Mouse (Mus musculus) gastrocnemius, adult 2 months (tissue): Measurements from ENCODE around the gene C1qtnf2. TPM values are rescaled to one million over a fixed set of nuclear protein-coding genes. Genes with fewer than 3 reads are reported as not detected.
A peak's percentile ranks its signal among the peaks of the same experiment; 100 is the strongest.

ENCODE experiments used
- DNase-seq: peaks from one replicate; pipeline ENCODE4 v3.0.0; 2022
- H3K27ac ChIP-seq: fragments of 200-600 bp; 2 replicates; pipeline ENCODE4 v1.8.1; 2022; ENCODE audit warnings: mild to moderate bottlenecking
- H3K4me3 ChIP-seq: fragments of 200-600 bp; 2 replicates; pipeline ENCODE4 v1.8.1; 2022; ENCODE audit warnings: mild to moderate bottlenecking, moderate library complexity
- CTCF ChIP-seq: fragments of 200-600 bp; IDR thresholded peaks from 2 replicates; pipeline ENCODE4 v1.8.1; 2022; ENCODE audit warnings: antibody characterized with exemption, mild to moderate bottlenecking, moderate library complexity
- intact Hi-C: fragments of 180-260 bp; cut with DNase I; formaldehyde crosslinking; loops from one replicate; pipeline ENCODE4 v1.15.1; 2025
- total RNA-seq, 2 experiments: library from RNA; stranded (reverse); gene quantifications; 2 replicates each; pipeline ENCODE4 v1.2.3; 2021

The C1qtnf2 gene
- total RNA-seq, 2 experiments from 2014 or later = 1.8 to 3.6 TPM

DNA sequence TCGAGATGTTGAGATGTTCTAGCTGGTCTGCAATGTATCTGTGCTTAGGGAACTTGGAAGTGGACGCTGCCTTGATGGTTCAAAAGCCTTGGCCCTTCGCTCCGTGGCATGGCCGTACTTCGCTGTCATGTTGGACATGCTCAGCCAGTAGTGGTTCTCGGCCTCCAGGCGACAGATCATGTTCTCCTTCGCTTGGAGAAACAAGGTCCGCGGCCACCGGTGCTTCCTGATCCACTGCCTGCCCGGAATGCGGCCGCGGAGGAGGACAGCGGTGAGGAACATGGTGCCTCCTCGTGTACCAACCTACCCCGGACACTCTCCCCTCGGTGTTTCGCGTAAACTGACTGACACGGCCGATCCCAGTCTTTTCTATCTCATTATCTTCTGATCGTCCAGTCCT is 10.9 kb upstream of the C1qtnf2 start:
- no peak overlapping the region for H3K27ac ChIP-seq
- intact Hi-C loops = no loop called here
- DNase-seq = no peak
- H3K4me3 ChIP-seq = no peak overlapping the region
- no peak for TF ChIP-seq CTCF

DNA sequence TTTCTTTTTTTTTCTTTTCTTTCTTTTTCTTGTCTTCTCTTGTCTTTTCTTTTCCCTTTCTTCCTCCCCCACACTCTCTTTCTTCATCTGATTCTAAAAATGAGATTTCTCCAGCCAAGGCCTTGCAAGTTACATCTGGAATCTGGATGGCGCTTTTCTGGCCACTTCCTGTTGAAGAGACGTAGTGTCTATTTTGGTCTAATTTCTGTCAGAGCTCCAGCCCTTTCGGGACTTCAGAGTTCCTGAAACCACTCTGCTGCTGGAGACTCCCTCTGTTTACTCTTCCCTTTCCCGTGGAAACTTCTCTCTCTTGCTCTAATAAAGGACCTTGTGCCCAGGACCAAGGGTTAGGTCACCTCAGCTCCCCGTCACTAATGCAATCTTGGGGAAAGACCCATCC is 4.0 kb upstream of the C1qtnf2 start:
- Histone ChIP-seq H3K27ac (peak overlapping the region; percentile 74), H3K4me3 (no peak overlapping the region)
- intact Hi-C loops = no loop called here
- TF ChIP-seq CTCF = no peak
- no peak for DNase-seq

DNA sequence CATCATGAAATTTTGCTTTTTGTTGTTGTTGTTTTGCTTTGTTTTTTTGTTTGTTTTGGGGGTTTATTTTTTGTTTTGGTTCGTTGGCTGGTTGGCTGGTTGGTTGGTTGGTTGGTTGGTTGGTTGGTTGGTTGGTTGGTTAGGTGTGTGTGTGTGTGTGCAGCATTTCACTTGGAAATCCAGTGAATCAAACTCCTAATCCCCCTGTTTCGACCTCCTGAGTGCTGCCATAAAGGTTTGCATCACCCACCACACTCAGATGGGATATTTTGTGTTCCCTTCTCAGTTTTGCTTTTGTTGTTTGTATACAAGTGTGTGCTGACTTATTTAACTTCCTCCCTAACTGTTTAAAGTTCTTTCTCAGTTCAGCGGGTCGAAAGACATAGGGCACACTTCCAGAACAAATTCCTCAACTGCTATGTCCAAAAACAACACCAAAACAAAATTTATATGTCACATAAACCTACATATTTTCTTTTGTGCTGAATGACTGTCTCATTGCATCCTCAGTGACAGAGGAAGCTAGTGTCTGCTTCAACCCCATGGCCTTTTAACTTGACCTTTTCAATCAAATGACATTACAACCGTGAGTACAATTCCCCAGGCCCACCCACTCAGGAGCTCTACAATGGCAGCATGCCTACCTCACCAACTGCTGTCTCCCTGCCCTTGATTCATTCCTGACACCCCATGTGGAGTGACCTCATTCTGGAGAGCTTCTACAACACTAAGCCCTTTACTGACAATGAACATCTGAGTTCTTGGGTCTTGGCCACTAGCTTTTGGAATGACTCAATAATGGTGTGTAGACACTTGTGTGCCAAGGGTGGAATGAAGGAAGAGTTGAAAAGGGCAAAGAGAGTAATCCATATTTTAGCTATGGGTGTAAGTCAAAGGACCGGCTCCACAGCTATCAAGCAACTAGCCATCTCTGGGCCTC is 2.9 kb upstream of the C1qtnf2 start:
- Histone ChIP-seq H3K4me3 (no peak overlapping the region), H3K27ac (peak overlapping the region; percentile 74)
- no peak for DNase-seq
- intact Hi-C loops = no loop called here
- TF ChIP-seq CTCF = no peak

DNA sequence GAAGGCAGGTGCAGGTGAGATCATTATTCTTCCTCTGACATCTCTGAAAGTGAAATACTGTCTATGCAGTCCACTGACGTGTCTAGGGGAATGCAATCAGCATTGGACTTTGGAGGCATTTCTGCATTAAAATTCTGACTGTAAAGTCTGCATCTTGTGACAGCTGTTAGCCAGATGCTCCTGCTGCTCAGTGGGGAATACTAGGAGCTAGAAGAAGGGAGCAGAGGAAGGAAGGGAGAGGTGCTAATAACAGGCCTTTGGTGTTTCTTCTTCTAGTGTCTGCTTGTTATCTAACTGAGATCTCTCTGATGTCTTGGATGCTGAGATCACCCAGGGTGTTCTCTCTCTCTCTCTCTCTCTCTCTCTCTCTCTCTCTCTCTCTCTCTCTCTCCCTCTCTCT is 961 bp upstream of the C1qtnf2 start:
- TF ChIP-seq CTCF = no peak
- DNase-seq = no peak
- Histone ChIP-seq H3K4me3 (no peak overlapping the region), H3K27ac (no peak overlapping the region)
- intact Hi-C loops = no loop called here

DNA sequence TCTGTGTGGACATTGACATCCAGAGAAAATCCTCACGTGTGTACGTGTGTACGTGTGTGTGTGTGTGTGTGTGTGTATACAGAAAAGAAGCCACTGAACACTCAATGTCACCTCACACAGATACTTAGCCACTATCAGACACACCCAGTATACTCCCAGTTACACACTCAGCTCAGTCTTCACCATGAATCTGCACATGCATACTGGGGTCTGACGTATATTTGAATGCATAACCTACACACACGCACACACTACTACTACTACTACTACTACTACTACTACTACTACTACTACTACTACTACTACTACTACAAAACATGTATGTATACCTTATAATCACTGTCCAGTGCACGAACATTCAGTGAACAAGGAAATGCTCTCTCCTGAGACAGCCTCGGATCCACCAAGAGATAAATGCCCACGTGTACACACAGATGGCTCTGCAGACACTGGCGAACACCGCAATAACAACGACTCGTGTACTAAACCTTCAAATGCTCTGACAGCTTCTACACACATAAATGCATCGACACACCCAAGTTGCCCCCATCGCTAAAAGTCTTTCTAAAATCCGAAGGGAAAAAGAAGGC is 346 bp upstream of the C1qtnf2 start:
- intact Hi-C loops = no loop called here
- no peak for TF ChIP-seq CTCF
- Histone ChIP-seq H3K27ac (peak overlapping the region; percentile 81), H3K4me3 (peak overlapping the region; percentile 74)
- DNase-seq = no peak

DNA sequence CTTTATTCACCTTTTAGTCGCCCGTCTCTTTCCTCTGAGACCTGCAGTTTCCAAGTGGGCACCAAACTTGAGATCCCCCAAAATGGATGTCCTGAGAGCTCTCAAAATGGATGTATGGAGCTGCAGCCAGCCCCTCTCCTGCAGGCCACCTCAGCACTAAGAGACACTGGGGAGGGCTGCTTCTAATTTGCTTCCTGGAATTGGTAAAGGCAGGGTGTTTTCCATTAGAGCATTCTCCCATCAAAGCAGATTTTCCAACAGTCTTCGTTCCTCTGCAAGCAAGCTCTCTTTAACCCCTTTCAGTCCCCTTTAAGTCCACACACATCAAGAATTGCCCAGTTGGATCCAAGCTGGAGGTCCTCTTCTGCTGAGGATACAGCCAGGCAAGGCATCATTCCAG is 5.3 kb downstream of the C1qtnf2 start:
- no peak for DNase-seq
- H3K4me3 ChIP-seq = no peak overlapping the region
- intact Hi-C loops = no loop called here
- 0 out of 2 replicates have a peak overlapping the region, but pooled peaks have one; percentile 8 for H3K27ac ChIP-seq
- no peak for TF ChIP-seq CTCF

DNA sequence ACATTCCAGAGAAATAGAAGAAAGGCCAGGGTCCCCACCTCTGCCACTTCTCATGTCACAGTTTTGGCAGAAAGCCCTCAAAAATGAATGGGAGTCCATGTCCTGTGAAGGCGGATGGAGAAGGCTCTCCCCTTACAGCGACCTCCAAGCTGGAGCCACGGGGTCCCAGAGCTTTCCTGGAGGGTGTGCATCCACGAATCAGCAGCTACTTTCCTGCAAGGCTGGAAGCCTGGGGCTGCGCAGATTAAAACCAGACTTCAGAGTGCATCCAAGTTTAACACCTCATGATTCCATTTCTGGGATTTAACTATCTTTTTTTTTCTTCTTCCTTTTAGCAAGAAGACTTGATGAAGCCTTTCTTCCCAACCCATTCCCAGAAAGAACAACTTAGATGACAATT is 6.5 kb downstream of the C1qtnf2 start:
- DNase-seq = no peak
- TF ChIP-seq CTCF = no peak
- Histone ChIP-seq H3K27ac (no peak overlapping the region; the same call in 1 of the 2 replicates), H3K4me3 (no peak overlapping the region)
- intact Hi-C loops = no loop called here

DNA sequence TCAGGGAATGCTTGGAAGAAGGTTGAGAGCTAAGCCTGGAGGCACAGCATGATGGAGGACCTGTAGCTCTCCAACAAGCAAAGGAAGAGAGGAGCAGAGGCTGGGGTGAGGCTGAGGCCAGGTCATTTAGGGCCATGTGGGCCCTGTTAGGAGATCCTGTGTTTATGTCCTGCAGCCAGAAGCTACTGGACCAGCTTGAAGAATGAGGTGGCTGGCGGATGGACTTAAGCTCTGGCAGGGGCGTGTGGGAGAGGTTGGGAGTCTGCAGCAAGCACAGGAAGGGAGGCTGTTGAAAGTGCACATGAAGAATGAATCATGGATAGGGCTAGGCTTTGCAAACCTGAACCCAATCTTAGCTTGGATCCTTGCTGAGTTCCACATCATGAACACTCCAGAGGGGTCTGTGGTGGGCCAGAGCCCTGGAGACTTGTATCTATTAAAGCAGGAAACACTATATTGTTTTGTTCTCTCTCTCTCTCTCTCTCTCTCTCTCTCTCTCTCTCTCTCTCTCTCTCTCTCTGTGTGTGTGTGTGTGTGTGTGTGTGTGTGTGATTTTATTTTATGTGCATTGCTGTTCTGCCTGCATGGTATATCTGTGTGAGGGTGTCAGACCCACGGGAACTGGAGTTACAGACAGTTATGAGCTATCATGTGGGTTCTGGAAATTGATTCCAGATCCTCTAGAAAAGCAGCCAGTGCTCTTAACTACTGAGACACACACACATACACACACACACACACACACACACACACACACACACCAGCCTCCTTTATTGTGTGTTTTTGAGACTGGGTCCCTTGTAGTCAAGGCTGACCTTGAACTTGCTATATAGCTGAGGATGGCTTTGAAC is 7.8 kb downstream of the C1qtnf2 start:
- peak overlapping the region; percentile 40; the same call in 1 of the 2 replicates for H3K27ac ChIP-seq
- DNase-seq = peak; percentile 57
- intact Hi-C loops = no loop called here
- TF ChIP-seq CTCF = no peak
- H3K4me3 ChIP-seq = no peak overlapping the region

DNA sequence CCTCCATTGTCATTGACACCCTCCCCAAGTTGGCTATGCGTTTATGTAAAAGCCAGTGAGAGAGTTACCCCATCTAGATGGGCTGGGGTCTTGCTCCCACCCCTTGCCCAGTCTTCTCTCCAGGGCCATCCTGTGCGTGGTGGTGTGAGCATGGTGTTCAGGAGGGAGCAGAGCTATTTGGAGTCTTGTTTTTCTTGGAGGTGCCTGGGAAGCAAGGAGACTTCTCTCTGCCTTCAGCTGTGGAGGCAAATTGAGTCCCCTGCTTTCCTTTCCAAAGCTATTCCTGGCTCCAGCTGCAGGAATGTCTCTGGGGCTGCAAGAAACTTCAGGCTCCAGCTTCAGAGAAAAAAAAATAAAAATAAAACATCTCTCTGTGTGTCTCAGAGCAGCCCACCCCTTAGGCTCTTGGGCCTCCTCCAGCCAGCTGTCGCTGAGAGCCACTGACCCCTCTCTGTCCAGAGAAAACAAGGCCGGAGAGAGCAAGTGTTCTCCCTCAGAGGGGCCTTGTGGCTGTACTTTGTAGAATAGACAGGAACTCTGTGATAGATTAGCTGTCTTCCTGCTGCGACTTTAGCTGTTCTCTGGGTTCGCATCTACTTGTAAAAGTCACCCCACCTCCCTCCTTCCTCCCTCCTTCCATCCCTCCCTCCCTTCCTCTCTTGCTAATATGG is 9.2 kb downstream of the C1qtnf2 start:
- DNase-seq = peak; percentile 59

DNA sequence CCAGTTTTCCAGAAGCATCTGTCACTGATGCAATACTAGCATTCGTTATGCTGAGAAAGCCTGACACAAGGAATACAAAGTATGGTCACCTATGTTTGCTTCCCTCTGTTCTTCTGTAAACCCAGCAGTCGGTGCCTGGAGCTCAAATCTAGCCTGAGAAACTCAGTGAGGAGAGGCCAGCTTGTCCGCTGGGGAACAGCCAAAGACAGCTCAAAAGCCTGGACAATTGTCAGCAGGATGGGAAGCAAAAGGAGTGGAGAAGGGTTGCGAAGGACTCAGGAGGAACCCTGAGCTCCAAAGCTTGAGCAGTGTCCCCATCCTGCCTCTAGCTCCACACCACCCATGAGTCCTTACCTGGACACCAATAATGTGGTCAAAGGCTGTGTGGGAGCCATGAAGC is 10.0 kb downstream of the C1qtnf2 start:
- TF ChIP-seq CTCF = no peak
- intact Hi-C loops = no loop called here
- DNase-seq = no peak
- H3K27ac ChIP-seq = peak overlapping the region; percentile 66
- no peak overlapping the region for H3K4me3 ChIP-seq

More for the DNA sequence above, 9.2 kb downstream of the C1qtnf2 start:
- no peak for TF ChIP-seq CTCF
- H3K4me3 ChIP-seq = no peak overlapping the region
- intact Hi-C loops = no loop called here
- peak overlapping the region; percentile 66 for H3K27ac ChIP-seq

DNA sequence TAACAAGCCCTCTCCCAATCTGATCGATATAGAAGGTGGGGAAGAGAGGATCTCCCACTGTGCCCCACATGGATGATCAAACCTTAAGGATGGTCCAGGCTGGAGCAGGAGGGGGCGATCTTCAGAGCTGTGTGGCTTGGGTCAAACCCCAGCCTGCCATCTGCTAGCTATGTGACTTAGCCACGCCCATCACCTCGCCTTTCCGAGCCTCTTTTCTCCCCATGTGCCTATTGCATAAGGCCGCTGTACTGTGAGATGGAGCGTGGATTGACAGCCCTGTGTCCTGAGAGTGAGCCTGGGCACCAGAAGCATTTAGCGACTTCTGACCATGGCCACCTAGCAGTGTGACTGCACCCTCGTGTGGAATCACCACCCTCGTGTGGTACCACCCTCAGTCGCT is 10.6 kb downstream of the C1qtnf2 start:
- no peak for DNase-seq
- Histone ChIP-seq H3K27ac (peak overlapping the region; percentile 66; the same call in 1 of the 2 replicates), H3K4me3 (no peak overlapping the region)
- TF ChIP-seq CTCF = no peak
- intact Hi-C loops = no loop called here

DNA sequence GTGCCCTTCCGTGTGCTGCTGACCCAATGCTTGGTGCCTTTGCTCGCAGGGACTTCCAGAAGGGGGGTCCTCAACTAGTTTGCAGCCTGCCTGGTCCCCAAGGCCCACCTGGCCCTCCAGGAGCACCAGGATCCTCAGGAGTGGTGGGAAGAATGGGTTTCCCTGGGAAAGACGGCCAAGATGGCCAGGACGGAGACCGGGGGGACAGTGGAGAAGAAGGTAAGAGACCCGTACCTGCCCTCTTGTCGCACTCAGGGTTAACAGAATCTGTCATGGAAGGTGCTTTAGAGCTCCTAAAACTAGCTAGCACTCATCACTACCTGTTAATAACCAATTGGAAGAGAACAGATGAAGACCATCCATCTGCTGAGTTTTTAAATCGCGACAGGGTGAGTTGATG is 11.8 kb downstream of the C1qtnf2 start:
- DNase-seq = no peak
- intact Hi-C loops = no loop called here
- Histone ChIP-seq H3K4me3 (no peak overlapping the region), H3K27ac (no peak overlapping the region)
- TF ChIP-seq CTCF = no peak
